Mouse (Mus musculus) lung, postnatal 36 days (tissue): ENCODE measurements around the gene Hoxc13.

Source experiments
- DNase-seq: peaks from one replicate; pipeline ENCODE4 v3.0.0; 2022; ENCODE audit warnings: mixed read lengths

Hoxc13 gene

GRCm38 (mm10) chr15:102921053-102922011 lies at the start of gene Hoxc13:
Hoxc13 (plus strand) TSS chr15:102921103.
- DNase-seq = no peak

- DNase-seq = no peak
Measured at GRCm38 (mm10) chr15:102885803-102886202, 35.1 kb upstream of the Hoxc13 start.

- DNase-seq = no peak
Measured at GRCm38 (mm10) chr15:102895115-102895514, 25.8 kb upstream of the Hoxc13 start.

GRCm38 (mm10) chr15:102904946-102905345 lies 16.0 kb upstream of the Hoxc13 start:
- no peak for DNase-seq

- no peak for DNase-seq
Measured at GRCm38 (mm10) chr15:102909536-102909935, 11.4 kb upstream of the Hoxc13 start.

- DNase-seq = no peak
Measured at GRCm38 (mm10) chr15:102910038-102910437, 10.9 kb upstream of the Hoxc13 start.

- DNase-seq = no peak
Measured at GRCm38 (mm10) chr15:102910496-102911095, 10.3 kb upstream of the Hoxc13 start.

GRCm38 (mm10) chr15:102913038-102913585 lies 7.8 kb upstream of the Hoxc13 start:
- no peak for DNase-seq

- no peak for DNase-seq
Measured at GRCm38 (mm10) chr15:102917972-102918572, 2.8 kb upstream of the Hoxc13 start.

GRCm38 (mm10) chr15:102918611-102919265 lies 2.2 kb upstream of the Hoxc13 start:
- no peak for DNase-seq

- DNase-seq = no peak
Measured at GRCm38 (mm10) chr15:102919336-102920180, 1.3 kb upstream of the Hoxc13 start.

- peak; percentile 23 for DNase-seq
Measured at GRCm38 (mm10) chr15:102920619-102921018, 284 bp upstream of the Hoxc13 start.

- DNase-seq = no peak
Measured at GRCm38 (mm10) chr15:102922012-102922362, 1.1 kb downstream of the Hoxc13 start.

GRCm38 (mm10) chr15:102922636-102923500 lies 2.0 kb downstream of the Hoxc13 start:
- no peak for DNase-seq

- no peak for DNase-seq
Measured at GRCm38 (mm10) chr15:102927032-102927645, 6.2 kb downstream of the Hoxc13 start.

GRCm38 (mm10) chr15:102931706-102932358 lies 10.9 kb downstream of the Hoxc13 start:
- DNase-seq = no peak

GRCm38 (mm10) chr15:102934438-102934837 lies 13.5 kb downstream of the Hoxc13 start:
- no peak for DNase-seq

- DNase-seq = no peak
Measured at GRCm38 (mm10) chr15:102934897-102935296, 14.0 kb downstream of the Hoxc13 start.

GRCm38 (mm10) chr15:102936279-102936972 lies 15.5 kb downstream of the Hoxc13 start, which contains the start of gene Hoxc12:
Hoxc12 (plus strand) TSS chr15:102936757.
- DNase-seq = no peak
